Mouse (Mus musculus): Measurements from ENCODE around the gene Fam76a.

- no peak for TF ChIP-seq CTCF (IDR thresholded peaks at IDR 0.05; ENCODE audit: low read depth, low read length)
- TF ChIP-seq EP300 (IDR thresholded peaks at IDR 0.05; ENCODE audit: insufficient read depth, low read depth, low read length): no peak
These were observed 48.6 kb downstream of the Fam76a start for GRCm38 (mm10) chr4:132873481-132874362.

Measured in ES-Bruce4 (cell line).